Mouse (Mus musculus) lung, embryonic 14.5 days (tissue): ENCODE measurements at regions not wholly inside any gene's neighbourhood (a gene's known extent, or its start where the extent isn't known, plus 50 kb on each side); places are given as distances from the start of the nearest gene placed in this dataset.

Source experiments
- ATAC-seq: fragments of 200-750 bp; cut with Nextera tagmentation; 2 replicates; pipeline ENCODE4 v1.8.0; 2017; ENCODE audit warnings: mild to moderate bottlenecking, moderate TSS enrichment, moderate library complexity; ENCODE audit not compliant: insufficient read depth
- DNase-seq: peaks from one replicate; pipeline ENCODE4 v3.0.0-alpha.2; 2015
- H3K27ac ChIP-seq: fragments of 300-500 bp; sonication (generic); 2 replicates; pipeline ENCODE4 v1.5.1; 2014; ENCODE audit warnings: low read depth, mild to moderate bottlenecking, moderate library complexity
- H3K27me3 ChIP-seq: fragments of 300-500 bp; sonication (generic); 2 replicates; pipeline ENCODE4 v1.6.1; 2014; ENCODE audit warnings: low read length, control low read depth; ENCODE audit not compliant: insufficient read depth
- H3K36me3 ChIP-seq: fragments of 300-500 bp; sonication (generic); 2 replicates; pipeline ENCODE4 v1.6.1; 2014; ENCODE audit warnings: control low read depth; ENCODE audit not compliant: insufficient read depth
- H3K4me1 ChIP-seq: fragments of 300-500 bp; sonication (generic); 2 replicates; pipeline ENCODE4 v1.6.1; 2014; ENCODE audit warnings: antibody characterized with exemption, control low read depth; ENCODE audit not compliant: insufficient read depth
- H3K4me2 ChIP-seq: fragments of 300-500 bp; sonication (generic); 2 replicates; pipeline ENCODE4 v1.6.1; 2014; ENCODE audit warnings: mild to moderate bottlenecking
- H3K4me3 ChIP-seq: fragments of 300-500 bp; sonication (generic); 2 replicates; pipeline ENCODE4 v1.5.1; 2014; ENCODE audit warnings: low read depth, low read length
- H3K9ac ChIP-seq: fragments of 300-500 bp; sonication (generic); 2 replicates; pipeline ENCODE4 v1.6.1; 2014
- H3K9me3 ChIP-seq: fragments of 300-500 bp; sonication (generic); 2 replicates; pipeline ENCODE4 v1.6.1; 2016; ENCODE audit warnings: low read depth, low read length, control low read depth
- CTCF ChIP-seq: IDR thresholded peaks from 2 replicates; pipeline ENCODE4 v1.5.1; 2016; ENCODE audit warnings: antibody characterized with exemption, low read depth
- WGBS: fragments of 180-500 bp; shearing (Covaris S2); extraction: QIAGEN DNeasy Blood & Tissue Kit; methylation state at CpG from one replicate; pipeline ENCODE4 v1.1.7; 2014; 5-methylcytosine and 5-hydroxymethylcytosine counted together

DNA sequence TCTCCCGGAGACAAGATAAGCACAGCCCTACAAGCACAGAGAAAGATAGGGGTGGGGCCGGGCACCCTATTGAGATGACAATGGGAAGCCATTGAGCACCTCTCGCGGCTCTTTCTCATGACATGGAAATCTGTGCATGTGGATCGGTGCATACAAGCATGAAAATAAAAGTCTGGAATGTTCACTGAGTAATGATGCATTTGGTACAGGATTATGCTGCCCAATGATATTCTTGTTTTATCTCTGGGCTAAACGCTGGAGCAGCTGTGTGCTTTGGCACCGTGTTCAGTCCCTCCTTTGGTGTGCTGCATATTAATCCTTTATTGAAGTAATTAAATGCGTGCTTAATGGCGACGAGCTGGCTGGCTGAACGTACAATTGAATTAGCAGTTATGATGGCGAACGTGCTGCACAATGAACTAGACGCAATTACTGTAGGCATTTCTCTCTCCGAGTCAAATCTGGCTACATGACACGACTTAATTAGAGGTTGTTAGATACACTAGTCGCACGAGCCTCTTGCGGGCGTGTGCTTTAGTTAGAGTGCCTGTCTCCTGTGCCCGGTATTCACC, 245.6 kb downstream of the Gpat3 start:
- WGBS: 69% methylated on average over 21 of the region's 21 CpGs
- no peaks in the 10 kb centered on the region for H3K27me3 ChIP-seq

DNA sequence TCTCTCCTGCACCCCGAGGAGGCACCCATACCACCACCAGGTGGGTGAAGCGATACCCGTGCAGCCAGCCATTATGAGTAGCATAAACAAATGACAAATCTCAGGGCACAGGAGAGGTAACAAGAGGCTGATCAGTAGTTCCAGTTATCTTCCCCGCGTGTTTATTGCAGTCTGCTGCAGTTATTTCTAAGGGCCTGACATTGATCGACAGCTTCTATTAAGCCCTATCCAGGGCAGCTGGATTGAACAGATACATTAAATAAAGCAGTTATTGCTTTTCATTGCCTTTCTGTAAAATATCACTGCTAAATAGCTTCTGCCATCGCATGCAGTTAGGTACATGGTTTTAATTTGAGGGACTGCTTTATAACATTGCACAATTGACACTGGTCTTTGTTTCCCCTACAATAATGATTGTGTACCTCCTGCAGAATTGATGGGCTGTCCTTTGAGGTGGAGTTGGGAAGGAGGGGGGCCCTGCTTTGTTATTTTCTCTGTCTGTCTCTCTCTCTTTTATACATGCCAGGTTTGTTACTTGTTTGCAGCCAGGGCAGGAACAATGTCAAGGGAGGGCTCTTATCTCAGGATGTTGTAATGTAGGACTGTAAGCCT, 245.0 kb downstream of the Gpat3 start:
- Histone ChIP-seq H3K4me1 (no peaks in the 10 kb centered on the region), H3K4me2 (no peak overlapping the region), H3K4me3 (no peak overlapping the region), H3K9me3 (no peaks in the 10 kb centered on the region), H3K27ac (no peak overlapping the region), H3K36me3 (no peaks in the 10 kb centered on the region), H3K9ac (no peak overlapping the region), H3K27me3 (no peaks in the 10 kb centered on the region)
- no peak for DNase-seq
- WGBS: 63% methylated on average over 7 of the region's 7 CpGs
- no peak for ATAC-seq
- no peak for TF ChIP-seq CTCF

More for the DNA sequence above, 245.6 kb downstream of the Gpat3 start:
- no peaks in the 10 kb centered on the region for H3K9me3 ChIP-seq
- no peak for DNase-seq
- TF ChIP-seq CTCF: no peak
- H3K4me3 ChIP-seq: no peak overlapping the region
- no peak overlapping the region for H3K4me2 ChIP-seq
- H3K4me1 ChIP-seq: no peaks in the 10 kb centered on the region
- ATAC-seq: no peak
- no peak overlapping the region for H3K27ac ChIP-seq
- H3K36me3 ChIP-seq: no peaks in the 10 kb centered on the region
- no peak overlapping the region for H3K9ac ChIP-seq

GRCm38 (mm10) chr5:101085199-101085598, 239.7 kb downstream of the Gpat3 start:
- H3K36me3 ChIP-seq: no peaks in the 10 kb centered on the region
- H3K9me3 ChIP-seq: no peaks in the 10 kb centered on the region
- WGBS: 55% methylated on average over 3 of the region's 3 CpGs
- no peak overlapping the region for H3K4me2 ChIP-seq
- no peak for TF ChIP-seq CTCF
- H3K4me3 ChIP-seq: no peak overlapping the region
- ATAC-seq (no peak), DNase-seq (no peak)
- no peaks in the 10 kb centered on the region for H3K4me1 ChIP-seq
- H3K27me3 ChIP-seq: no peaks in the 10 kb centered on the region
- H3K9ac ChIP-seq: no peak overlapping the region
- H3K27ac ChIP-seq: no peak overlapping the region

DNA sequence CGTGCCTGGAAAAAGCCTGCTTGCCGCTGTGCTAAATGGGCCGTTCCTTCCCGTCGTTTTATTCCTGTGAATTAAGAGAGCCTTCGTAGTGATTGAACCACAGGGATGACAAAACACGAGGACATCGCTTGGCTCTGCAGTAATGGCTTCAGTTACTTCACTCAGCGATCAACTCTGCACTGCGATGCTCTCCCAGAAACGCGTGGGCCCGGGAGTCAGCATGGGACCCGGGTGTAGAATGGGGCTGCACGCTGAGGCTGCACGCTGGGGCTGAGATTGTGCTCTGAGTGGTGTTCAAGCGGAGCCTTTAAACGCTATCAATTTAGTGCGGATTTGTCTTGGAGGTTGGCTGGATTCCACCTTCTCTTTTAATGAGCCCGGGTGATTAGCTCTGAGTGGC, 237.1 kb downstream of the Gpat3 start:
- no peaks in the 10 kb centered on the region for H3K36me3 ChIP-seq
- DNase-seq: no peak
- H3K4me3 ChIP-seq: no peak overlapping the region
- no peak for TF ChIP-seq CTCF
- no peaks in the 10 kb centered on the region for H3K4me1 ChIP-seq
- H3K9me3 ChIP-seq: no peaks in the 10 kb centered on the region
- no peak for ATAC-seq
- H3K27ac ChIP-seq: no peak overlapping the region
- no peak overlapping the region for H3K9ac ChIP-seq
- no peaks in the 10 kb centered on the region for H3K27me3 ChIP-seq
- 87% methylated on average over 20 of the region's 20 CpGs for WGBS
- H3K4me2 ChIP-seq: no peak overlapping the region

DNA sequence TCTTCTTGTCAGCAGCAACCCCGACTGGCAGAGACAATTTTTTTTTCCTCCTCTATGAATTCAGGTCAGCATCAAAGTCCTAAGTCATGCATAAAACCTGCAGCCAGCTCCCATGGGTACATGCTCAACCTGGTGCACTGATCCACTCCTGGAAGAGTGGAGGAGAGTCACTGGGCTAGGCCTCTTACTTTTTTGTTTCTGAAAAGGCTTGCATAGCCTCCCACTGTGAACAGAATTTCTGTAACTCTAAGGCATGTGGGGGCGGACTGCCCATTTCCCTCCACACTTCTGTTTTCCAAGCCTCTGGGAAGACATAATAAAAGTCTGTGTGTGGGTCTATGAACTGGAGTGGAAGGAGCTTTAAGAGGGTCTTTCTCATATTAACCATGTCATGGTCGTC, 218.8 kb downstream of the Gpat3 start:
- H3K4me2 ChIP-seq: no peak overlapping the region
- ATAC-seq: no peak
- DNase-seq: no peak
- H3K9me3 ChIP-seq: no peaks in the 10 kb centered on the region
- H3K4me3 ChIP-seq: no peak overlapping the region
- TF ChIP-seq CTCF: no peak
- H3K27me3 ChIP-seq: no peaks in the 10 kb centered on the region
- no peaks in the 10 kb centered on the region for H3K36me3 ChIP-seq
- no peak overlapping the region for H3K9ac ChIP-seq
- 64% methylated on average over 3 of the region's 3 CpGs for WGBS
- no peaks in the 10 kb centered on the region for H3K4me1 ChIP-seq
- no peak overlapping the region for H3K27ac ChIP-seq

GRCm38 (mm10) chr5:101063254-101063653, 217.7 kb downstream of the Gpat3 start:
- Histone ChIP-seq H3K4me3 (no peak overlapping the region), H3K27ac (no peak overlapping the region), H3K27me3 (no peaks in the 10 kb centered on the region), H3K9ac (no peak overlapping the region), H3K4me2 (no peak overlapping the region), H3K36me3 (no peaks in the 10 kb centered on the region), H3K9me3 (no peaks in the 10 kb centered on the region), H3K4me1 (no peaks in the 10 kb centered on the region)
- 82% methylated on average over 4 of the region's 4 CpGs for WGBS
- TF ChIP-seq CTCF: no peak
- no peak for DNase-seq
- ATAC-seq: no peak

DNA sequence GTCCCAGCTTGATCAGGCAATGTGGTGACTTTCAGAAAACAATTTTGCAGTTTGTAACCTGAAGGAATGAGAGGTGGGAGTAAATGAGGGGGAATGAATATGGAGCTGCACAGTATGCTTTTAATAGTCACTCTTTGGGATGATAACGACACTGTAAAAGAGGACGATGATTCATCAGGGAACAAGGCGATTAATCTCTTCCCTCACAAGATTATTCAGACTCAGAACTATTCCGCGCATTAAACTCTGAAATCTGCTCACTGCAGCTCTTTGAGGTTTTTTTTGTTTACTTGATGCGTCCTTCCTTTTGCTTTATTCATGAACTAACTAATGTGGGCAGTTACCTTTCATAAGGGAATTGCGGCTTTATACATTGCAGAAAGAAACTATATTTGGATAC, 206.1 kb downstream of the Gpat3 start:
- TF ChIP-seq CTCF: no peak
- no peaks in the 10 kb centered on the region for H3K27me3 ChIP-seq
- H3K4me1 ChIP-seq: no peaks in the 10 kb centered on the region
- ATAC-seq: no peak
- no peak overlapping the region for H3K4me2 ChIP-seq
- H3K36me3 ChIP-seq: no peaks in the 10 kb centered on the region
- no peak overlapping the region for H3K27ac ChIP-seq
- DNase-seq: no peak
- no peak overlapping the region for H3K9ac ChIP-seq
- H3K4me3 ChIP-seq: no peak overlapping the region
- no peaks in the 10 kb centered on the region for H3K9me3 ChIP-seq
- 72% methylated on average over 7 of the region's 7 CpGs for WGBS

DNA sequence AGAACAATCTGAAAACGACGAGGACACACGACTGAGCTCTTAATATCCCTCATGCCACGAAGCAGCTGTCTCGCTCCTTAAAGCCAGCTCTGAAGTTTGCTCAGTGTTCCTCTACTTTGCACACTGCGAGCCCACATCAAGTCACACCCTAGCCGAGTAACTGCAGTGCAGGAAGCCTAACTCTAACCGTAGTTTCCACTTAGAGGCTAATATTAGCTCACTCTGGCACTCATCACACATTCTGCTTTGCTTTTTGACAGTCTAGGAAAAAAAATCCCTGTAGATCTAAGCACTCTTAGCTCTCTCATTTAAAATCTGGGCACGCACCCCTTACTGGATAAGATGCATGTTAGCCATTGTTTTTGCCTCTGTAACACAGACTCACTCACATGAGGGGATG, 195.0 kb downstream of the Gpat3 start:
- Histone ChIP-seq H3K9me3 (no peaks in the 10 kb centered on the region), H3K9ac (no peak overlapping the region), H3K36me3 (no peaks in the 10 kb centered on the region), H3K4me1 (no peaks in the 10 kb centered on the region), H3K27me3 (no peaks in the 10 kb centered on the region), H3K4me3 (no peak overlapping the region), H3K27ac (no peak overlapping the region), H3K4me2 (no peak overlapping the region)
- DNase-seq: no peak
- ATAC-seq: no peak
- WGBS: 47% methylated on average over 9 of the region's 9 CpGs
- TF ChIP-seq CTCF: no peak
